Mouse (Mus musculus): ENCODE measurements at regions not wholly inside any gene's neighbourhood (a gene's known extent, or its start where the extent isn't known, plus 50 kb on each side); places are given as distances from the start of the nearest gene placed in this dataset.

GRCm38 (mm10) chr13:91274131-91274530 is 50.4 kb upstream of the Atg10 start:
- DNase-seq (ENCODE audit: low read depth, low spot score) = no peak

GRCm38 (mm10) chr13:91274615-91275014 is 50.8 kb upstream of the Atg10 start:
- DNase-seq (ENCODE audit: low read depth, low spot score) = no peak

- DNase-seq (ENCODE audit: low read depth, low spot score) = no peak
These were observed 55.7 kb upstream of the Atg10 start for GRCm38 (mm10) chr13:91279487-91279886.

- DNase-seq (ENCODE audit: low read depth, low spot score) = no peak
These were observed 71.9 kb upstream of the Atg10 start for GRCm38 (mm10) chr13:91295552-91296170.

- DNase-seq (ENCODE audit: low read depth, low spot score) = no peak
These were observed 72.9 kb upstream of the Atg10 start for GRCm38 (mm10) chr13:91296521-91297160.

GRCm38 (mm10) chr13:91301849-91302248 is 78.1 kb upstream of the Atg10 start:
- DNase-seq (ENCODE audit: low read depth, low spot score) = no peak

GRCm38 (mm10) chr13:91305697-91306405 is 82.1 kb upstream of the Atg10 start:
- DNase-seq (ENCODE audit: low read depth, low spot score) = no peak

GRCm38 (mm10) chr13:91306545-91306944 is 82.8 kb upstream of the Atg10 start:
- DNase-seq (ENCODE audit: low read depth, low spot score) = no peak

GRCm38 (mm10) chr13:91312905-91313571 is 89.3 kb upstream of the Atg10 start:
- no peak for DNase-seq (ENCODE audit: low read depth, low spot score)

- DNase-seq (ENCODE audit: low read depth, low spot score) = no peak
These were observed 98.6 kb upstream of the Atg10 start for GRCm38 (mm10) chr13:91322331-91322730.

- no peak for DNase-seq (ENCODE audit: low read depth, low spot score)
These were observed 103.1 kb upstream of the Atg10 start for GRCm38 (mm10) chr13:91326834-91327233.

GRCm38 (mm10) chr13:91334283-91334682 is 110.5 kb upstream of the Atg10 start:
- DNase-seq (ENCODE audit: low read depth, low spot score) = no peak

GRCm38 (mm10) chr13:91344139-91344538 is 115.9 kb upstream of the Ssbp2 start:
- DNase-seq (ENCODE audit: low read depth, low spot score) = no peak

GRCm38 (mm10) chr13:91348489-91349083 is 111.5 kb upstream of the Ssbp2 start:
- DNase-seq (ENCODE audit: low read depth, low spot score) = no peak

- no peak for DNase-seq (ENCODE audit: low read depth, low spot score)
These were observed 107.8 kb upstream of the Ssbp2 start for GRCm38 (mm10) chr13:91352311-91352710.

GRCm38 (mm10) chr13:91356516-91356915 is 103.6 kb upstream of the Ssbp2 start:
- DNase-seq (ENCODE audit: low read depth, low spot score) = no peak

GRCm38 (mm10) chr13:91360121-91360520 is 100.0 kb upstream of the Ssbp2 start:
- DNase-seq (ENCODE audit: low read depth, low spot score) = no peak

- DNase-seq (ENCODE audit: low read depth, low spot score) = no peak
These were observed 94.7 kb upstream of the Ssbp2 start for GRCm38 (mm10) chr13:91365270-91365952.

- DNase-seq (ENCODE audit: low read depth, low spot score) = no peak
These were observed 93.5 kb upstream of the Ssbp2 start for GRCm38 (mm10) chr13:91366540-91366939.

GRCm38 (mm10) chr13:91367896-91368556 is 92.1 kb upstream of the Ssbp2 start:
- DNase-seq (ENCODE audit: low read depth, low spot score) = no peak

- no peak for DNase-seq (ENCODE audit: low read depth, low spot score)
These were observed 91.4 kb upstream of the Ssbp2 start for GRCm38 (mm10) chr13:91368664-91369063.
